Mouse (Mus musculus) urinary bladder, postnatal 36 days (tissue): ENCODE results near the gene Cyp2b23.
"Not testable (repeated sequence)": the region's sequence is repeated elsewhere in the genome, so short reads cannot be mapped to it uniquely, and the experiment has no call there.

Experiments
- DNase-seq, 2 experiments: peaks; one replicate each; pipeline ENCODE4 v3.0.0; 2022; ENCODE audit warnings: low spot score in 2 of 2, mixed read lengths in 1 of 2

The Cyp2b23 gene

GRCm38 (mm10) chr7:26686337-26686736 lies at the start of gene Cyp2b23:
Cyp2b23 (minus strand) TSS chr7:26686437.
- DNase-seq: no peak

GRCm38 (mm10) chr7:26711061-26711460 lies 24.8 kb upstream of the Cyp2b23 start:
- DNase-seq: no peak

- no peak for DNase-seq
These were observed 20.8 kb upstream of the Cyp2b23 start for GRCm38 (mm10) chr7:26707061-26707460.

- DNase-seq: not testable (repeated sequence)
These were observed 20.0 kb upstream of the Cyp2b23 start for GRCm38 (mm10) chr7:26706191-26706590.

GRCm38 (mm10) chr7:26700151-26700550 lies 13.9 kb upstream of the Cyp2b23 start:
- DNase-seq: no peak

- no peak for DNase-seq
These were observed 524 bp downstream of the Cyp2b23 start for GRCm38 (mm10) chr7:26685713-26686112.

GRCm38 (mm10) chr7:26667466-26667865 lies 18.8 kb downstream of the Cyp2b23 start:
- DNase-seq: not testable (repeated sequence)

- no peak for DNase-seq
These were observed 20.2 kb downstream of the Cyp2b23 start for GRCm38 (mm10) chr7:26666011-26666410.

- DNase-seq: not testable (repeated sequence)
These were observed 67.9 kb downstream of the Cyp2b23 start, which contains the start of gene Vmn1r185 for GRCm38 (mm10) chr7:26618364-26618763. Vmn1r185 (minus strand) TSS chr7:26618464.
